31 mouse cellular contexts compared by ENCODE assay signal in the genomic region with DNA sequence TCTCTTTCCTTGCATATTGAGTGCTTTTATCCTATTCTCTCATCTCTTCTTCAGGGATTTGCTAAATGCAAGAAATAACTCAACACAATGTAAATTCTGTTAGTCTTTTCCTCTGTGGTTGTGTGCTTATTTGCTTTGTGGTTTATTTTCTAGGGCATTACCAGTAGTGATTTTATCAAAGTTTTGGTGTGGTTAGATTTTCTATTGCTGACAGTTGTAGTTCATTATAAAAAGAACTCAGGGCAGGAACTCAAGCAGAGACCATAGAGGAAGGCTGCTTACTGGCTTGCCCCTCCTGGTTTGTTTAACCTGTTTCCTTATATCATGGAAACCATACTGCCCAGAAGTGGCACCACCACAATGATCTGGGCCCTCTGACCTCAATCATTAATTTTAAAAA. TPM values are rescaled to one million over a fixed set of nuclear protein-coding genes. Genes with fewer than 3 reads are reported as not detected.
"Had no signal": no experiment of that assay in that cellular context is flagged by ENCODE, and none has a peak within 500 bp of the region (broad histone marks: within the 10 kb centered on the region; RNA-seq: fewer than 3 reads in every experiment).

No protein-coding gene starts in this region.

- H3K4me3 ChIP-seq: limb, embryonic 10.5 days; limb, embryonic 12.5 days; limb, embryonic 13.5 days; limb, embryonic 15.5 days; liver, embryonic 12.5 days; liver, embryonic 13.5 days; liver, embryonic 15.5 days; lung, embryonic 15.5 days; megakaryocyte, embryonic 14.5 days; midbrain, embryonic 10.5 days; midbrain, embryonic 12.5 days; midbrain, embryonic 13.5 days; midbrain, embryonic 15.5 days; myocyte; neural tube, embryonic 12.5 days; neural tube, embryonic 13.5 days had no signal

- H3K36me3 ChIP-seq: limb, embryonic 10.5 days; limb, embryonic 12.5 days; limb, embryonic 13.5 days; limb, embryonic 15.5 days; liver, embryonic 12.5 days; liver, embryonic 13.5 days; liver, embryonic 15.5 days; lung, embryonic 15.5 days; midbrain, embryonic 10.5 days; midbrain, embryonic 12.5 days; midbrain, embryonic 13.5 days; midbrain, embryonic 15.5 days; neural tube, embryonic 12.5 days; neural tube, embryonic 13.5 days had no signal

- H3K4me1 ChIP-seq: limb, embryonic 13.5 days; lung, embryonic 15.5 days had no signal

- H3K9ac ChIP-seq: limb, embryonic 12.5 days; limb, embryonic 13.5 days; limb, embryonic 15.5 days; liver, embryonic 12.5 days; liver, embryonic 13.5 days; liver, embryonic 14.5 days; liver, embryonic 15.5 days; liver, postnatal 0 days; lung, embryonic 14.5 days; lung, embryonic 15.5 days; midbrain, embryonic 12.5 days; midbrain, embryonic 13.5 days; midbrain, embryonic 15.5 days; neural tube, embryonic 12.5 days; neural tube, embryonic 13.5 days had no signal

- ATAC-seq: liver, embryonic 12.5 days; liver, postnatal 0 days; lung, postnatal 0 days; midbrain, embryonic 13.5 days; midbrain, embryonic 15.5 days; midbrain, embryonic 16.5 days had no signal

- H3K9me3 ChIP-seq: limb, embryonic 10.5 days; limb, embryonic 12.5 days; limb, embryonic 13.5 days; limb, embryonic 15.5 days; liver, embryonic 12.5 days; liver, embryonic 13.5 days; liver, embryonic 15.5 days; lung, embryonic 15.5 days; megakaryocyte, embryonic 14.5 days; midbrain, embryonic 10.5 days; midbrain, embryonic 12.5 days; midbrain, embryonic 13.5 days; midbrain, embryonic 15.5 days; neural tube, embryonic 12.5 days; neural tube, embryonic 13.5 days had no signal

- H3K27me3 ChIP-seq: limb, embryonic 12.5 days; limb, embryonic 13.5 days; limb, embryonic 15.5 days; liver, embryonic 12.5 days; liver, embryonic 13.5 days; liver, embryonic 15.5 days; lung, embryonic 15.5 days; midbrain, embryonic 12.5 days; midbrain, embryonic 13.5 days; midbrain, embryonic 15.5 days; neural tube, embryonic 12.5 days; neural tube, embryonic 13.5 days had no signal

- H3K27ac ChIP-seq: limb, embryonic 10.5 days; limb, embryonic 12.5 days; limb, embryonic 13.5 days; limb, embryonic 15.5 days; liver, embryonic 12.5 days; liver, embryonic 13.5 days; liver, embryonic 14.5 days; liver, embryonic 15.5 days; lung, embryonic 15.5 days; macrophage; midbrain, embryonic 10.5 days; midbrain, embryonic 12.5 days; midbrain, embryonic 13.5 days; midbrain, embryonic 15.5 days; neural tube, embryonic 12.5 days; neural tube, embryonic 13.5 days had no signal

- DNase-seq: left cerebral cortex, postnatal 4 days; liver; liver, embryonic 13.5 days; liver, postnatal 0 days; lung, adult 18-20 months; lung, embryonic 14.5 days; lung, postnatal 10 days; lung, postnatal 14 days; lung, postnatal 36 days; lung, postnatal 4 days; midbrain, embryonic 14.5 days had no signal

RNA-seq across cellular contexts. Expression of a gene that starts 19.7 kb away (rescaled TPM):
- polyA plus RNA-seq: myocyte had no signal

RNA-seq across cellular contexts. Expression of a gene that starts 25.9 kb away (rescaled TPM):
- total RNA-seq: monocyte, adult 5-6 weeks had no signal
- polyA plus RNA-seq: liver, embryonic 15.5 days; liver, postnatal 0 days; macrophage; myocyte had no signal
